Mouse (Mus musculus) CH12.LX (cell line): ENCODE measurements around the gene Nhlrc3.

Experiments used
- CTCF ChIP-seq, 2 experiments: IDR thresholded peaks in 1 of 2; conservative IDR thresholded peaks in 1 of 2; 2 replicates each; pipeline ENCODE4 v1.5.1; 2011 to 2012; ENCODE audit warnings: low read depth in 2 of 2, low read length in 2 of 2, improper control_type of control experiment in 1 of 2, inconsistent platforms in 1 of 2, mild to moderate bottlenecking in 1 of 2, moderate library complexity in 1 of 2
- EP300 ChIP-seq: IDR thresholded peaks from 2 replicates; pipeline ENCODE4 v1.6.1; 2011; ENCODE audit warnings: low read length, improper control_type of control experiment
- ETS1 ChIP-seq: conservative IDR thresholded peaks from 2 replicates; pipeline ENCODE4 v1.6.1; 2012; ENCODE audit warnings: low read depth, mild to moderate bottlenecking, inconsistent platforms, low read length, improper control_type of control experiment, moderate library complexity
- GABPA ChIP-seq: IDR thresholded peaks from 2 replicates; pipeline ENCODE4 v1.6.1; 2012; ENCODE audit warnings: low read depth, low read length, improper control_type of control experiment, inconsistent platforms; ENCODE audit not compliant: insufficient replicate concordance
- POLR2A ChIP-seq: IDR thresholded peaks from 2 replicates; pipeline ENCODE4 v1.6.1; 2011; ENCODE audit warnings: low read depth, mild to moderate bottlenecking, improper control_type of control experiment, low read length
- ZC3H11A ChIP-seq: IDR thresholded peaks from 2 replicates; pipeline ENCODE4 v1.6.1; 2012; ENCODE audit warnings: low read depth, mild to moderate bottlenecking, inconsistent platforms, low read length, improper control_type of control experiment

GRCm38 (mm10) chr3:53421656-53422055, 41.5 kb downstream of the Nhlrc3 start:
- no peak for TF ChIP-seq ZC3H11A
- no peak for TF ChIP-seq ETS1
- no peak for TF ChIP-seq EP300
- TF ChIP-seq GABPA: no peak
- no peak for TF ChIP-seq POLR2A
- TF ChIP-seq CTCF (conservative IDR thresholded peaks at IDR 0.05 in 1 of 2, IDR thresholded peaks at IDR 0.05 in 1 of 2; ENCODE audit: low read depth in 2 of 2, low read length in 2 of 2): no peak
